Mouse (Mus musculus): ENCODE results near the gene Fam117a. TPM values are rescaled to one million over a fixed set of nuclear protein-coding genes. Genes with fewer than 3 reads are reported as not detected.

The Fam117a gene
- total RNA-seq, 1 experiment: 26.2 TPM

DNA sequence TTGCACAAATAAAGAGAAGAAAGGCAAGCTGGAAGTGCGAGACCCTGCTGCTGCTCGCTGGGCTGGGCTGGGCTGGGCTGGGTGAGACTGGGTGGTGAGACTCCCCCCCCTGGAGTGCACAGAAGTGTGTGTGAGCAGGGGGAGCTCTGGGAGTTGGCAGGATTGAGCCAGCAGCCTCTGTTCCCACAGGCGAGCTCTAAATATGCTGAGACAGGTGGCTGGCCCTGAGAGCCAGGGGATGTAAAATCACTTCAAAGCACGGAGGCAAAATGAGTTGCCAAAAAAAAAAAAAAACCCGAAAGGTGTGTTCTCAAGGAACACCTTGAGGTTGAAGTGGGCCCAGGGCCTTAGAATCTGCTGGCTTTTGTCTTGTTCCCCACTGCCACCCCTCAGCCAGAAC is 54.9 kb downstream of the Fam117a start:
- DNase-seq (ENCODE audit: low read depth, low spot score): no peak
- Histone ChIP-seq H3K9me3 (ENCODE audit: control insufficient read depth, insufficient read depth, low read depth, low read length) (no peaks in the 10 kb centered on the region), H3K9ac (ENCODE audit: insufficient read depth, low read depth, low read length, poor library complexity, severe bottlenecking) (0 out of 2 replicates have a peak overlapping the region, but pooled peaks have one; percentile 16), H3K36me3 (ENCODE audit: control insufficient read depth, insufficient read depth, low read length, poor library complexity, severe bottlenecking) (peaks cover 31% of the 10 kb centered on the region), H3K4me1 (ENCODE audit: control insufficient read depth in 2 of 2, insufficient read depth in 2 of 2, low read length in 2 of 2, poor library complexity in 1 of 2) (peaks cover 0 to 3% of the 10 kb centered on the region in 2 experiments; a peak in 1 of 4 replicates), H3K4me3 (ENCODE audit: insufficient read depth in 1 of 2, low read depth in 1 of 2, low read length in 2 of 2, poor library complexity in 1 of 2, severe bottlenecking in 1 of 2) (no peak overlapping the region), H3K27ac (ENCODE audit: insufficient read depth, low read depth, low read length, poor library complexity, severe bottlenecking) (no peak overlapping the region)
- in situ Hi-C loops (cut with MboI; ENCODE audit: low sequenced_read_pairs in 2 of 2, unreplicated experiment in 2 of 2): loop anchor here in 1 of 2 experiments (10.0 kb wide), 1 partner anchor 133 kb away; no protein-coding TSS in a partner anchor
- TF ChIP-seq MAFK (IDR thresholded peaks at IDR 0.05; ENCODE audit: insufficient read depth, low read depth, low read length): no peak
- no peak for TF ChIP-seq CHD2 (IDR thresholded peaks at IDR 0.05; ENCODE audit: low read depth, low read length)
- no peak for TF ChIP-seq ZC3H11A (IDR thresholded peaks at IDR 0.05; ENCODE audit: borderline replicate concordance, low read depth, low read length)
- no peak for TF ChIP-seq ZNF384 (IDR thresholded peaks at IDR 0.05; ENCODE audit: low read depth, low read length)
- TF ChIP-seq HCFC1 (IDR thresholded peaks at IDR 0.05; ENCODE audit: borderline replicate concordance, insufficient read depth, low read length): no peak

DNA sequence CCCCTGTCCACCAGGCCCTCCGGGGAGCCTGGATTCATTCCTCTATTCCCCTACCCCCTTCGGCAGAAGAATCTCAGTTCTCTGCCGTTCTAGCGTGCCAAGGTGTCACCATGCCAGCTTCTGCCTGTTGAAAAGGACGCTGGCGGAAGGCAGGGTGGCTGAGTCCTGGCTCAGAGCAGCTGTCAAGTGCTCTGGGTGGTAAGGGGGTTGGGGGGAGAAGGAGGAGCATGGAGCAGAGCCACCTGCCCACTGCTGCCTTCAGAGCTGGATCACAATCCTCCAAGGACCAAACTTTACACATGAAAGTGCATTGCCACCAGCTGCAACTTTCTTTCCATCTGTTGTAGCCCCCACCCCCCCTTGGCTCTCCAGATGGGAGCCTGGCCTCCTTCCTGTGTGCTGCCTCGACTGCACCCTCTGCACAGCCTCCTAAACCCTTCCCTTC is 55.4 kb downstream of the Fam117a start:
- peaks cover 27% of the 10 kb centered on the region for H3K36me3 ChIP-seq (ENCODE audit: control insufficient read depth, insufficient read depth, low read length, poor library complexity, severe bottlenecking)
- H3K4me3 ChIP-seq (ENCODE audit: insufficient read depth in 1 of 2, low read depth in 1 of 2, low read length in 2 of 2, poor library complexity in 1 of 2, severe bottlenecking in 1 of 2): no peak overlapping the region
- peak overlapping the region; percentile 16; the same call in 1 of the 2 replicates for H3K9ac ChIP-seq (ENCODE audit: insufficient read depth, low read depth, low read length, poor library complexity, severe bottlenecking)
- H3K9me3 ChIP-seq (ENCODE audit: control insufficient read depth, insufficient read depth, low read depth, low read length): no peaks in the 10 kb centered on the region
- no peak overlapping the region for H3K27ac ChIP-seq (ENCODE audit: insufficient read depth, low read depth, low read length, poor library complexity, severe bottlenecking)
- no peak for TF ChIP-seq MAFK (IDR thresholded peaks at IDR 0.05; ENCODE audit: insufficient read depth, low read depth, low read length)
- TF ChIP-seq CHD2 (IDR thresholded peaks at IDR 0.05; ENCODE audit: low read depth, low read length): no peak
- TF ChIP-seq ZNF384 (IDR thresholded peaks at IDR 0.05; ENCODE audit: low read depth, low read length): no peak
- TF ChIP-seq HCFC1 (IDR thresholded peaks at IDR 0.05; ENCODE audit: borderline replicate concordance, insufficient read depth, low read length): no peak
- no peak for TF ChIP-seq ZC3H11A (IDR thresholded peaks at IDR 0.05; ENCODE audit: borderline replicate concordance, low read depth, low read length)
- peaks cover 0 to 3% of the 10 kb centered on the region in 2 experiments; a peak in 1 of 4 replicates for H3K4me1 ChIP-seq (ENCODE audit: control insufficient read depth in 2 of 2, insufficient read depth in 2 of 2, low read length in 2 of 2, poor library complexity in 1 of 2)
- DNase-seq (ENCODE audit: low read depth, low spot score): no peak
- in situ Hi-C loops (cut with MboI; ENCODE audit: low sequenced_read_pairs in 2 of 2, unreplicated experiment in 2 of 2): loop anchor here in 1 of 2 experiments (10.0 kb wide), 1 partner anchor 133 kb away; no protein-coding TSS in a partner anchor

DNA sequence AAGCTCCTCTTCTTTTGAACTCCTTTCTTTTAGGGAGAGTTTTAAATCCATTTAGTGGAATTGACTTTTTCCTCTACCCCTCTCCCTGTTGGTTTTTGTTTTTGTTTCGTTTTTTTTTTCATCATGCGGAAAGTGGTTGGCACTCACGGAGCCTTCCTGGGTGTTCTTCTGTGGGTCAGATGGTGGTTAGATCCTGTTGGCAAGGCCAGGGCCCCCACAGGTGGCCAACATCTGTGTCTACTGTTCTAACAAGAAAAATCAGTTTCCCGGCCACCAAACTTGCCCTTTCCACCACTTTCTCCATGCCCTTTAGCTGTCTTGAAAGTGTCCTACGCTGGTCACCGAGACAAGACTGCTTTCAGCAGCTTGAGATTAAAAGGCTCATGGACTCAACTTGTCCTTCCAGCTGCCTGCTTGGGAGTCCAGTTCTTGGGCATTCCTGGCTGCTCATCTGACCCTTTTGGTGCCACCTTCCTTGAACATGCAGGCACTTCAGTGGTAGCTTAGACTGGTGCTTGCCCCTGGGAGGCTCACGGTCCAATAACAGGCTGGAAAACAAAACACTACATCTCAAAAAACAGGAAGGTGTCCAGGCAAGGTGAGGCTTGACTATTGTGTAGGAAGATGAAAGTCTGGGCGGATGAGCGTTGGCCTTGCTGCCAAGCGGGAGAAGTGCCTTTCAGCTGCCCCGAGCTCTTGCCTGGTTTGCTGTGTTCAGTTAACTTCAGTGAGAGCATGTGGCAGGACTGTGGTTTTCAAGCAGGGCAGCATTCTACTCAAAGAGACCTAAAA is 56.1 kb downstream of the Fam117a start:
- H3K4me3 ChIP-seq (ENCODE audit: insufficient read depth in 1 of 2, low read depth in 1 of 2, low read length in 2 of 2, poor library complexity in 1 of 2, severe bottlenecking in 1 of 2): no peak overlapping the region
- H3K4me1 ChIP-seq (ENCODE audit: control insufficient read depth in 2 of 2, insufficient read depth in 2 of 2, low read length in 2 of 2, poor library complexity in 1 of 2): peaks cover 0 to 3% of the 10 kb centered on the region in 2 experiments; a peak in 1 of 4 replicates
- H3K36me3 ChIP-seq (ENCODE audit: control insufficient read depth, insufficient read depth, low read length, poor library complexity, severe bottlenecking): peaks cover 21% of the 10 kb centered on the region
- H3K9ac ChIP-seq (ENCODE audit: insufficient read depth, low read depth, low read length, poor library complexity, severe bottlenecking): no peak overlapping the region
- in situ Hi-C loops (cut with MboI; ENCODE audit: low sequenced_read_pairs in 2 of 2, unreplicated experiment in 2 of 2): loop anchor here in 1 of 2 experiments (10.0 kb wide), 1 partner anchor 132 kb away; no protein-coding TSS in a partner anchor
- TF ChIP-seq ZC3H11A (IDR thresholded peaks at IDR 0.05; ENCODE audit: borderline replicate concordance, low read depth, low read length) (no peak), CHD2 (IDR thresholded peaks at IDR 0.05; ENCODE audit: low read depth, low read length) (no peak), ZNF384 (IDR thresholded peaks at IDR 0.05; ENCODE audit: low read depth, low read length) (no peak), MAFK (IDR thresholded peaks at IDR 0.05; ENCODE audit: insufficient read depth, low read depth, low read length) (no peak), HCFC1 (IDR thresholded peaks at IDR 0.05; ENCODE audit: borderline replicate concordance, insufficient read depth, low read length) (no peak)
- H3K9me3 ChIP-seq (ENCODE audit: control insufficient read depth, insufficient read depth, low read depth, low read length): no peaks in the 10 kb centered on the region
- no peak overlapping the region for H3K27ac ChIP-seq (ENCODE audit: insufficient read depth, low read depth, low read length, poor library complexity, severe bottlenecking)
- no peak for DNase-seq (ENCODE audit: low read depth, low spot score)

DNA sequence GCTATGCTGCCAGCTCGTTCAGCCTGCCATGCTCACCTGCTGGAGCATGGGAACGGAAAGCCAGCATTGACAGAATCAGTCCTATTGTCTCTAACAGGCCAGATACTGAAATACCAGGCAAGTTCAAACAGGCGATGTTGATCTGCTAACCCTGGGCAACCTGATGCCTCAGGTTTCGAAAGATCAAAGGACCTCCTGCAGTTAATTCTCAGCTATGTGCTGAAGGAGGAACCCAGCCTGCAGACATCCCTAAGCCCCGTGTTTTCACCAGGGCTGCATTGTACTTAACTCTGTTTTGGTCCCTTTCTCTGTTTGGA is 56.6 kb downstream of the Fam117a start:
- no peak overlapping the region for H3K4me3 ChIP-seq (ENCODE audit: insufficient read depth in 1 of 2, low read depth in 1 of 2, low read length in 2 of 2, poor library complexity in 1 of 2, severe bottlenecking in 1 of 2)
- no peaks in the 10 kb centered on the region for H3K9me3 ChIP-seq (ENCODE audit: control insufficient read depth, insufficient read depth, low read depth, low read length)
- no peak for DNase-seq (ENCODE audit: low read depth, low spot score)
- in situ Hi-C loops (cut with MboI; ENCODE audit: low sequenced_read_pairs in 2 of 2, unreplicated experiment in 2 of 2): loop anchor here in 1 of 2 experiments (10.0 kb wide), 1 partner anchor 131 kb away; no protein-coding TSS in a partner anchor
- no peak overlapping the region for H3K9ac ChIP-seq (ENCODE audit: insufficient read depth, low read depth, low read length, poor library complexity, severe bottlenecking)
- no peak for TF ChIP-seq HCFC1 (IDR thresholded peaks at IDR 0.05; ENCODE audit: borderline replicate concordance, insufficient read depth, low read length)
- H3K36me3 ChIP-seq (ENCODE audit: control insufficient read depth, insufficient read depth, low read length, poor library complexity, severe bottlenecking): peaks cover 18% of the 10 kb centered on the region
- H3K4me1 ChIP-seq (ENCODE audit: control insufficient read depth in 2 of 2, insufficient read depth in 2 of 2, low read length in 2 of 2, poor library complexity in 1 of 2): peaks cover 0 to 3% of the 10 kb centered on the region in 2 experiments; a peak in 1 of 4 replicates
- no peak overlapping the region for H3K27ac ChIP-seq (ENCODE audit: insufficient read depth, low read depth, low read length, poor library complexity, severe bottlenecking)

Measured in ES-E14 (cell line).